Mouse (Mus musculus): ENCODE data around the gene Desi1.

- no peak for TF ChIP-seq TCF3 (IDR thresholded peaks at IDR 0.05; ENCODE audit: insufficient read length, low read depth)
- no peak for TF ChIP-seq POLR2A (IDR thresholded peaks at IDR 0.05; ENCODE audit: insufficient read length, low read depth)
- no peak for TF ChIP-seq CEBPB (IDR thresholded peaks at IDR 0.05; ENCODE audit: insufficient read depth, poor library complexity, severe bottlenecking)
- no peak for TF ChIP-seq REST (IDR thresholded peaks at IDR 0.05; ENCODE audit: insufficient read depth, insufficient read length)
Measured at GRCm38 (mm10) chr15:81949076-81949475, 84.6 kb downstream of the Desi1 start.

All from myocyte (in vitro differentiated cells).